Comparison of ENCODE assay signal across 8 mouse cellular contexts in the genomic region with DNA sequence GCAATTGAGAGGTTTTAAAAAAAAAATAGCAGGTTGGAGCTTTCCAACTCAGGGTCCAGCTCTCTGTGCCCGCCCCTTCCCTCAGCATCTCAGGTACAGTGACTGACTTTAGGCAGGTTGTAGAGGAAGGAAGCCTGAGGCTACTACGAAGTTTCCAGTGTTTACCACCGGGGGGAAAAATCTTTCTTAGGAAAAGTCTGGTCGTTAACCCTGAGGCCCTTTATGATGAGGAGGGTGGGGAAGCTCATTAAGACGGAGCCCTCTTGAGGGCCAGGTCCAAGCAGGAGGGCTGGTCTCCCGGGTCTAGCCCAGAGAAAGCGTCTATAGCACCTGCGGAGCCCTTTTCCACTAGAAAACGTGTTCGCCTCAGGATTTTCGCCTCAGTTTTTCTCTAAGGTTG. TPM values are rescaled to one million over a fixed set of nuclear protein-coding genes. Genes with fewer than 3 reads are reported as not detected.
DNase-seq lines count a peak whose midpoint lies in the region; ATAC-seq and TF ChIP-seq lines count a peak whose summit lies in the region.

No protein-coding gene starts in this region.

- no peak for TF ChIP-seq EP300 in MEL (IDR thresholded peaks at IDR 0.05; ENCODE audit: low read depth in 1 of 2, low read length in 2 of 2)

- H3K4me2 ChIP-seq in heart, embryonic 16.5 days (ENCODE audit: low read depth, low read length), result peak overlapping the region; percentile 91
- H3K4me2 ChIP-seq in forebrain, embryonic 15.5 days (replicated peaks), result peak overlapping the region; percentile 74
- peak overlapping the region; percentile 96 for H3K4me2 ChIP-seq in liver, embryonic 16.5 days (ENCODE audit: low read depth, low read length)

- no peak for TF ChIP-seq CTCF in MEL (IDR thresholded peaks at IDR 0.05 in 2 of 3, conservative IDR thresholded peaks at IDR 0.05 in 1 of 3; ENCODE audit: control insufficient read depth in 1 of 3, insufficient read depth in 1 of 3, low read depth in 2 of 3, low read length in 3 of 3, poor library complexity in 1 of 3, severe bottlenecking in 1 of 3)

- no peaks in the 10 kb centered on the region for H3K27me3 ChIP-seq in heart, embryonic 16.5 days (ENCODE audit: control insufficient read depth, insufficient read depth, low read length)
- H3K27me3 ChIP-seq in MEL (ENCODE audit: control insufficient read depth in 1 of 2, insufficient read depth in 2 of 2, low read length in 2 of 2), result no peaks in the 10 kb centered on the region
- no peaks in the 10 kb centered on the region for H3K27me3 ChIP-seq in forebrain, embryonic 15.5 days
- H3K27me3 ChIP-seq in liver, embryonic 16.5 days (ENCODE audit: control insufficient read depth, insufficient read depth, low read depth, low read length), result no peaks in the 10 kb centered on the region

- WGBS in heart, embryonic 16.5 days, result 2% methylated on average over 11 of the region's 11 CpGs
- under 1% methylated on average over 11 of the region's 11 CpGs for WGBS in forebrain, embryonic 15.5 days
- 3% methylated on average over 11 of the region's 11 CpGs for WGBS in liver, embryonic 16.5 days (ENCODE audit: insufficient replicate concordance)

- no peak for DNase-seq in heart, postnatal 14 days
- no peak for DNase-seq in MEL (ENCODE audit: low read depth, low spot score)
- no peak for DNase-seq in right cerebral cortex, postnatal 25 days
- DNase-seq in spleen, postnatal 4 days (ENCODE audit: low spot score in 2 of 2), result no peak
- no peak for DNase-seq in adrenal gland, postnatal 25 days

- H3K79me2 ChIP-seq in MEL (ENCODE audit: control insufficient read depth, insufficient read depth, low read length, poor library complexity), result peaks cover 27% of the 10 kb centered on the region

- peak overlapping the region; percentile 95 for H3K27ac ChIP-seq in heart, embryonic 16.5 days (ENCODE audit: low read length)
- peak overlapping the region; percentile 72 for H3K27ac ChIP-seq in MEL (ENCODE audit: control insufficient read depth, low read depth, low read length)
- peak overlapping the region; percentile 100 for H3K27ac ChIP-seq in forebrain, embryonic 15.5 days (replicated peaks)
- H3K27ac ChIP-seq in liver, embryonic 16.5 days (ENCODE audit: low read length), result peak overlapping the region; percentile 80

- peak overlapping the region; percentile 95 for H3K9ac ChIP-seq in heart, embryonic 16.5 days (ENCODE audit: low read length)
- peak overlapping the region; percentile 96 for H3K9ac ChIP-seq in MEL (ENCODE audit: control insufficient read depth, low read depth, low read length, poor library complexity, severe bottlenecking)
- H3K9ac ChIP-seq in forebrain, embryonic 15.5 days (replicated peaks), result peak overlapping the region; percentile 99
- peak overlapping the region; percentile 98 for H3K9ac ChIP-seq in liver, embryonic 16.5 days (ENCODE audit: low read depth, low read length)

- H3K9me3 ChIP-seq in heart, embryonic 16.5 days (replicated peaks; ENCODE audit: control insufficient read depth, low read length), result no peaks in the 10 kb centered on the region
- H3K9me3 ChIP-seq in MEL (replicated peaks; ENCODE audit: insufficient read depth, low read length), result no peaks in the 10 kb centered on the region
- no peaks in the 10 kb centered on the region for H3K9me3 ChIP-seq in forebrain, embryonic 15.5 days
- H3K9me3 ChIP-seq in liver, embryonic 16.5 days (replicated peaks; ENCODE audit: control insufficient read depth, low read length), result no peaks in the 10 kb centered on the region

- intact Hi-C loops in heart, postnatal 14 days (cut with DNase I), result loop anchor here (2.0 kb wide), 1 partner anchor 115 kb away; no protein-coding TSS in a partner anchor

- no peaks in the 10 kb centered on the region for H3K36me3 ChIP-seq in heart, embryonic 16.5 days (ENCODE audit: control insufficient read depth, insufficient read depth)
- H3K36me3 ChIP-seq in MEL (ENCODE audit: control insufficient read depth in 1 of 2, insufficient read depth in 2 of 2, low read length in 2 of 2), result peaks cover 0 to 18% of the 10 kb centered on the region in 2 experiments; a peak in 2 of 4 replicates
- H3K36me3 ChIP-seq in forebrain, embryonic 15.5 days, result no peaks in the 10 kb centered on the region
- no peaks in the 10 kb centered on the region for H3K36me3 ChIP-seq in liver, embryonic 16.5 days (ENCODE audit: control insufficient read depth, insufficient read depth)

- peak; percentile 43; the same call in 1 of the 2 replicates for ATAC-seq in heart, embryonic 16.5 days (replicated peaks; ENCODE audit: extremely low read depth, insufficient read depth, low FRiP score)
- peak; percentile 20; the same call in 1 of the 2 replicates for ATAC-seq in forebrain, embryonic 15.5 days (replicated peaks)
- ATAC-seq in liver, embryonic 16.5 days (ENCODE audit: low read depth), result no peak

- peaks cover 12% of the 10 kb centered on the region for H3K4me1 ChIP-seq in heart, embryonic 16.5 days (ENCODE audit: control insufficient read depth, insufficient read depth, low read length)
- H3K4me1 ChIP-seq in MEL (ENCODE audit: control insufficient read depth in 1 of 2, insufficient read depth in 2 of 2, low read length in 2 of 2), result peaks cover 8 to 11% of the 10 kb centered on the region in 2 experiments; a peak in 3 of 4 replicates
- peaks cover 28% of the 10 kb centered on the region for H3K4me1 ChIP-seq in forebrain, embryonic 15.5 days
- peaks cover 16% of the 10 kb centered on the region for H3K4me1 ChIP-seq in liver, embryonic 16.5 days (ENCODE audit: control insufficient read depth, low read depth, low read length)

- H3K4me3 ChIP-seq in heart, embryonic 16.5 days (ENCODE audit: low read length), result peak overlapping the region; percentile 97
- H3K4me3 ChIP-seq in MEL (ENCODE audit: control insufficient read depth in 1 of 2, insufficient read depth in 1 of 2, low read depth in 2 of 2, low read length in 2 of 2), result peak overlapping the region; percentile 86 to 93
- H3K4me3 ChIP-seq in forebrain, embryonic 15.5 days, result peak overlapping the region; percentile 93
- peak overlapping the region; percentile 94 for H3K4me3 ChIP-seq in liver, embryonic 16.5 days (ENCODE audit: low read depth, low read length)

- TF ChIP-seq POLR2A in MEL (IDR thresholded peaks at IDR 0.05; ENCODE audit: control insufficient read depth in 1 of 2, insufficient read depth in 1 of 2, low read depth in 1 of 2, low read length in 2 of 2, poor library complexity in 1 of 2), result no peak

- TF ChIP-seq RAD21 in MEL (IDR thresholded peaks at IDR 0.05; ENCODE audit: low read depth, low read length), result no peak

TF ChIP-seq in MEL, 35 proteins besides CTCF, POLR2A, EP300 and RAD21:
- TF ChIP-seq JUND (IDR thresholded peaks at IDR 0.05; ENCODE audit: low read depth, low read length), result no peak
- TF ChIP-seq ZNF384 (IDR thresholded peaks at IDR 0.05; ENCODE audit: low read depth, low read length), result 0 out of 2 replicates have a peak, but pooled peaks have one; percentile 2
- no peak for TF ChIP-seq POLR2AphosphoS5 (IDR thresholded peaks at IDR 0.05; ENCODE audit: borderline replicate concordance, low read depth, low read length)

RNA-seq across cellular contexts. Expression of a gene that starts 0.6 kb away (rescaled TPM):
- polyA plus RNA-seq in heart, embryonic 16.5 days (2015; fragmentation: Nextera tagmentation; extraction: Ambion mirVana), result 25.1 and 25.5 TPM in 2 replicates
- total RNA-seq in heart, postnatal 14 days (2021), result 10 to 100 TPM; 83.2 to 95.0 TPM
- 6.3 and 9.7 TPM in 2 replicates for total RNA-seq in MEL (2012; rRNA removed)
- 10 to 100 TPM; 16.5 to 29.2 TPM for polyA plus RNA-seq in MEL (2012; ENCODE audit: insufficient read depth in 1 of 2, insufficient read length in 2 of 2, low read depth in 1 of 2, low replicate concordance in 2 of 2, missing spikeins in 1 of 2)
- polyA plus RNA-seq in forebrain, embryonic 15.5 days (2015; fragmentation: Nextera tagmentation; extraction: Ambion mirVana), result 18.0 and 20.1 TPM in 2 replicates
- polyA plus RNA-seq in liver, embryonic 16.5 days (2015; fragmentation: Nextera tagmentation; extraction: Ambion mirVana), result 4.2 and 4.7 TPM in 2 replicates
- total RNA-seq in adrenal gland, postnatal 25 days (2021), result 17.5 and 19.8 TPM in 2 replicates

RNA-seq across cellular contexts. Expression of a gene that starts 26.7 kb away (rescaled TPM):
- 0.35 and 0.44 TPM in 2 replicates for polyA plus RNA-seq in heart, embryonic 16.5 days (2015; fragmentation: Nextera tagmentation; extraction: Ambion mirVana)
- total RNA-seq in heart, postnatal 14 days (2021), result under 1 TPM; 0.32 to 0.43 TPM
- total RNA-seq in MEL (2012; rRNA removed), result 0.23 and 0.27 TPM in 2 replicates
- under 1 TPM in 1 of 2 experiments, not detected in 1; 0.29 TPM for polyA plus RNA-seq in MEL (2012; ENCODE audit: insufficient read depth in 1 of 2, insufficient read length in 2 of 2, low read depth in 1 of 2, low replicate concordance in 2 of 2, missing spikeins in 1 of 2)
- polyA plus RNA-seq in forebrain, embryonic 15.5 days (2015; fragmentation: Nextera tagmentation; extraction: Ambion mirVana), result 0.59 and 0.77 TPM in 2 replicates
- polyA plus RNA-seq in liver, embryonic 16.5 days (2015; fragmentation: Nextera tagmentation; extraction: Ambion mirVana), result 0.04 and 0.08 TPM in 2 replicates
- total RNA-seq in adrenal gland, postnatal 25 days (2021), result 0.21 TPM in 1 of 2 replicates, not detected in the other
